ENCODE assay signal across 8 mouse cellular contexts in the genomic region with DNA sequence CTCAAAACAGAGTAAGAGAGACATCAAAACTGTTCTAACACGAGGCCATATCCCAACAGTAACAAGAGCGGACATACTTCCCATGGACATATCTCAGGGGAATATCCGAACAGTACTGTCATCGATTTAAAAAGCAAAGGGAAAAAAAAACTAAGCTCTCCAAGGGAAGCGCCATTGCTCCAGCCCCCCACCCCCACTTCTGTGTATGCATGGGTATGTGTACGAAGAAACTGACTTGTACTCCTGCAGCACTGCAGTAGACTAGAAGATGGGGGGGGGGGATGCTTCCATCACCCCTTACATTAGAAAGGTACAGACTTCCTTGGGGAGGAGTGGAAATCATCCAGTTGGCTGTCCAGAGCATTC. TPM values are rescaled to one million over a fixed set of nuclear protein-coding genes. Genes with fewer than 3 reads are reported as not detected.
A peak's percentile ranks its signal among the peaks of the same experiment; 100 is the strongest.
DNase-seq lines count a peak whose midpoint lies in the region; ATAC-seq and TF ChIP-seq lines count a peak whose summit lies in the region.

No protein-coding gene starts in this region.

- H3K9ac ChIP-seq in intestine, postnatal 0 days (ENCODE audit: low read depth, low read length) = peak overlapping the region; percentile 100
- H3K9ac ChIP-seq in neural tube, embryonic 14.5 days (replicated peaks; ENCODE audit: low read depth, low read length) = peak overlapping the region; percentile 99

- no peaks in the 10 kb centered on the region for H3K9me3 ChIP-seq in megakaryocyte, embryonic 14.5 days
- no peaks in the 10 kb centered on the region for H3K9me3 ChIP-seq in intestine, postnatal 0 days (ENCODE audit: control insufficient read depth)
- no peaks in the 10 kb centered on the region for H3K9me3 ChIP-seq in neural tube, embryonic 14.5 days (ENCODE audit: control insufficient read depth, low read length)

- ATAC-seq in megakaryocyte, adult 5-6 weeks (ENCODE audit: poor library complexity, severe bottlenecking) = no peak
- no peak for ATAC-seq in intestine, postnatal 0 days
- ATAC-seq in neural tube, embryonic 14.5 days (ENCODE audit: low read depth) = 0 out of 2 replicates have a peak, but pooled peaks have one; percentile 3

- H3K4me2 ChIP-seq in intestine, postnatal 0 days (replicated peaks; ENCODE audit: low read depth) = peak overlapping the region; percentile 75
- H3K4me2 ChIP-seq in neural tube, embryonic 14.5 days (ENCODE audit: low read depth, low read length) = peak overlapping the region; percentile 80

- TF ChIP-seq CTCF in cerebellum, adult 2 months (IDR thresholded peaks at IDR 0.05; ENCODE audit: borderline replicate concordance, insufficient read depth, low read depth, low read length) = no peak
- TF ChIP-seq CTCF in intestine, postnatal 0 days (IDR thresholded peaks at IDR 0.05; ENCODE audit: low read depth) = no peak

- no peak for DNase-seq in cerebellum, adult 2 months
- DNase-seq in cerebellum, adult 11 months = no peak
- DNase-seq in urinary bladder, postnatal 10 days (ENCODE audit: low spot score) = no peak
- no peak for DNase-seq in spleen, adult 18-20 months

- H3K4me3 ChIP-seq in cerebellum, adult 2 months (replicated peaks; ENCODE audit: insufficient read depth, low read depth, low read length) = peak overlapping the region; percentile 98
- peak overlapping the region; percentile 97 for H3K4me3 ChIP-seq in megakaryocyte, embryonic 14.5 days (replicated peaks)
- peak overlapping the region; percentile 100 for H3K4me3 ChIP-seq in intestine, postnatal 0 days (ENCODE audit: low read depth, low read length)
- H3K4me3 ChIP-seq in neural tube, embryonic 14.5 days (ENCODE audit: low read depth, low read length) = peak overlapping the region; percentile 98

- no peak overlapping the region for H3K27ac ChIP-seq in cerebellum, adult 2 months (ENCODE audit: insufficient read depth, low read length)
- H3K27ac ChIP-seq in intestine, postnatal 0 days (ENCODE audit: low read depth, low read length) = peak overlapping the region; percentile 98; the same call in 1 of the 2 replicates
- no peak overlapping the region for H3K27ac ChIP-seq in neural tube, embryonic 14.5 days (ENCODE audit: low read depth, low read length)

- H3K27me3 ChIP-seq in cerebellum, adult 2 months (ENCODE audit: control insufficient read depth, insufficient read depth, low read length) = no peaks in the 10 kb centered on the region
- H3K27me3 ChIP-seq in megakaryocyte, embryonic 14.5 days (replicated peaks) = no peaks in the 10 kb centered on the region
- no peaks in the 10 kb centered on the region for H3K27me3 ChIP-seq in intestine, postnatal 0 days (replicated peaks; ENCODE audit: control insufficient read depth, insufficient read depth, low read length)
- peaks cover 3% of the 10 kb centered on the region; the same call in 1 of the 2 replicates for H3K27me3 ChIP-seq in neural tube, embryonic 14.5 days (ENCODE audit: control insufficient read depth, insufficient read depth, low read length)

- under 1% methylated on average over 6 of the region's 6 CpGs for WGBS in cerebellum, adult 2 months
- 4% methylated on average over 6 of the region's 6 CpGs for WGBS in intestine, postnatal 0 days
- 7% methylated on average over 6 of the region's 6 CpGs for WGBS in neural tube, embryonic 14.5 days

- H3K36me3 ChIP-seq in megakaryocyte, embryonic 14.5 days (replicated peaks; ENCODE audit: low read length) = peaks cover 31% of the 10 kb centered on the region
- H3K36me3 ChIP-seq in intestine, postnatal 0 days (ENCODE audit: control insufficient read depth, insufficient read depth) = no peaks in the 10 kb centered on the region
- H3K36me3 ChIP-seq in neural tube, embryonic 14.5 days (ENCODE audit: control insufficient read depth, insufficient read depth, low read length) = no peaks in the 10 kb centered on the region

- no peaks in the 10 kb centered on the region; the same call in 1 of the 2 replicates for H3K4me1 ChIP-seq in cerebellum, adult 2 months (ENCODE audit: control insufficient read depth, insufficient read depth, low read length)
- H3K4me1 ChIP-seq in megakaryocyte, embryonic 14.5 days = peaks cover 40% of the 10 kb centered on the region
- H3K4me1 ChIP-seq in intestine, postnatal 0 days (replicated peaks; ENCODE audit: control insufficient read depth, insufficient read depth, low read length) = no peaks in the 10 kb centered on the region
- H3K4me1 ChIP-seq in neural tube, embryonic 14.5 days (ENCODE audit: control insufficient read depth, insufficient read depth, low read length) = peaks cover 14% of the 10 kb centered on the region

- no peak for TF ChIP-seq POLR2A in cerebellum, adult 2 months (IDR thresholded peaks at IDR 0.05; ENCODE audit: borderline replicate concordance, insufficient read depth, low read length)

RNA-seq across cellular contexts. Expression of gene Taok1, which starts 1.2 kb away (rescaled TPM):
- 26.7 and 26.8 TPM in 2 replicates for polyA plus RNA-seq in cerebellum, adult 2 months (2012; rRNA removed)
- 1.2 and 2.3 TPM in 2 replicates for polyA plus RNA-seq in megakaryocyte, embryonic 14.5 days (2012; ENCODE audit: insufficient read depth, low replicate concordance)
- total RNA-seq in megakaryocyte, adult 5-6 weeks (2015) = 40.5 and 41.9 TPM in 2 replicates
- total RNA-seq in megakaryocyte, adult 5-6 weeks (2017) = 48.4 and 57.0 TPM in 2 replicates
- polyA plus RNA-seq in intestine, postnatal 0 days (2015; fragmentation: Nextera tagmentation; extraction: Ambion mirVana) = 8.6 and 9.3 TPM in 2 replicates
- polyA plus RNA-seq in neural tube, embryonic 14.5 days (2014; fragmentation: Nextera tagmentation; extraction: Ambion mirVana) = 30.6 and 32.1 TPM in 2 replicates
